Mouse (Mus musculus): ENCODE measurements at regions not wholly inside any gene's neighbourhood (a gene's known extent, or its start where the extent isn't known, plus 50 kb on each side); places are given as distances from the start of the nearest gene placed in this dataset.

DNA sequence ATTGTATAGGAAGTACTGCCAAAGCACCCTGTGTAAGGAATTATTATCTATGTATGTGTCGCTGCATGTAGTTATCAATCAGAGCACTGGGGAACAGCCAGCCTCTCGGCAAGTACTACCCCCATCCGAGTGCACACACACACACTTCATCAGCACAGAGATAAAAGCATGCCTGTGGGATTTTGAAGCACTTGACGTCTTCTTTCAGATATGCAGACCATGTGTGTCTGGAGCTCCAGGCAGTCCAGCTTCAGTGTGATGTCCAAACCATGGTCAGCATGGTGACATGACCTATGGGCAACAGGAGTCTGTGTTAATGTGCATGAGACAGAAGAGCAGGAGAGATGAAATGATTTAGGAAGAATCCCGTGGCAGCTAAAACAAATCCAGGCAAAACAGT lies 281.4 kb upstream of the Kif2a start:
- H3K27me3 ChIP-seq (ENCODE audit: insufficient read depth, low read length): no peaks in the 10 kb centered on the region
- TF ChIP-seq CTCF (IDR thresholded peaks at IDR 0.05; ENCODE audit: low read depth): no peak
- H3K4me3 ChIP-seq (ENCODE audit: low read depth, low read length): no peak overlapping the region
- ATAC-seq (ENCODE audit: insufficient read depth) (peak; percentile 56; the same call in 1 of the 2 replicates), DNase-seq (peak; percentile 40)
- 19% methylated on average over 5 of the region's 5 CpGs for WGBS
- H3K4me1 ChIP-seq (ENCODE audit: insufficient read depth): no peaks in the 10 kb centered on the region; the same call in 1 of the 2 replicates
- H3K9ac ChIP-seq: no peak overlapping the region
- no peaks in the 10 kb centered on the region for H3K36me3 ChIP-seq (ENCODE audit: insufficient read depth)
- no peaks in the 10 kb centered on the region for H3K9me3 ChIP-seq (ENCODE audit: low read depth, low read length)
- no peak overlapping the region for H3K27ac ChIP-seq (ENCODE audit: low read depth)
- no peak overlapping the region for H3K4me2 ChIP-seq

DNA sequence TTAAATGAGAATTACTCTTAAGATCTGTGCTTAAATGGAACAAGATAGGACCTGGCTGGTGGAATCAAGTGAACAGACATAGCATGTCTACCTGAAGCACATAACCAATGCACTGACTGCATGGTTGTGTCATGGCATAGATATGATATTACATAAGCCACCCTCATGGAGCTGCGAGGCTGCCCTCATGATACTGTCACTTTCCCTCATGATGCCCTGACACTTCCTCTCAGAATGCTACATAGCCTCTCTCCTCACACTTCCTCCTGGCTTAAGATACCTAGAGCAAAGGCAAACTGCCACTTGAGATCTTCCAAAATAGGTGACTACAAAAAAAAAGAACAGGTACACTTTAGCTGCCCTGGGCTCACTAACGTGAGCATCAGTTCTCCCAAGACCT lies 278.9 kb upstream of the Kif2a start:
- Histone ChIP-seq H3K27ac (ENCODE audit: low read depth) (no peak overlapping the region), H3K4me3 (ENCODE audit: low read depth, low read length) (no peak overlapping the region), H3K9ac (no peak overlapping the region), H3K9me3 (ENCODE audit: low read depth, low read length) (no peaks in the 10 kb centered on the region), H3K36me3 (ENCODE audit: insufficient read depth) (no peaks in the 10 kb centered on the region), H3K27me3 (ENCODE audit: insufficient read depth, low read length) (no peaks in the 10 kb centered on the region), H3K4me2 (no peak overlapping the region), H3K4me1 (ENCODE audit: insufficient read depth) (no peaks in the 10 kb centered on the region; the same call in 1 of the 2 replicates)
- no peak for DNase-seq
- ATAC-seq (ENCODE audit: insufficient read depth): no peak
- TF ChIP-seq CTCF (IDR thresholded peaks at IDR 0.05; ENCODE audit: low read depth): no peak
- WGBS: 72% methylated on average over 2 of the region's 2 CpGs

DNA sequence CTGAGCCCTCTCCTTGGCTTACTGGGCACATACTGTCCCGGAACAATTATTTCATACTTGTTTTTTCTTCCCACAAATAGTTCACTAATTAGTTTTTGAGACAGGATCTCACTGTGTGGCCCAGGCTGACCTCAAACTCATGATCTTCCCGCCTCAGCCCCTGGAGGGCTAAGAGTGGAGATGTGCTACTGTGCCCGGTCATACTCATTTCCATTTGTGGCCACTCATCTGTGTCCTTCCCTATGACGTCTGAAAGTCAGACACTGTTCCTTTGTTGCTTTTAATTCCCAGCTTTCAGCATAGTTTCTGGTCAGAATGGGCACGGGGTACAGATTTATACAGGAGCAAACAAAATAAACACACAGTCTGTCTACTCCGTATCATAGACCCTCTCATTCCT lies 242.7 kb upstream of the Kif2a start:
- no peak for ATAC-seq (ENCODE audit: insufficient read depth)
- TF ChIP-seq CTCF (IDR thresholded peaks at IDR 0.05; ENCODE audit: low read depth): no peak
- DNase-seq: no peak
- Histone ChIP-seq H3K9ac (no peak overlapping the region), H3K4me3 (ENCODE audit: low read depth, low read length) (no peak overlapping the region), H3K4me2 (no peak overlapping the region), H3K27ac (ENCODE audit: low read depth) (no peak overlapping the region), H3K9me3 (ENCODE audit: low read depth, low read length) (no peaks in the 10 kb centered on the region), H3K36me3 (ENCODE audit: insufficient read depth) (no peaks in the 10 kb centered on the region), H3K4me1 (ENCODE audit: insufficient read depth) (no peaks in the 10 kb centered on the region), H3K27me3 (ENCODE audit: insufficient read depth, low read length) (no peaks in the 10 kb centered on the region)
- 56% methylated on average over 6 of the region's 6 CpGs for WGBS

DNA sequence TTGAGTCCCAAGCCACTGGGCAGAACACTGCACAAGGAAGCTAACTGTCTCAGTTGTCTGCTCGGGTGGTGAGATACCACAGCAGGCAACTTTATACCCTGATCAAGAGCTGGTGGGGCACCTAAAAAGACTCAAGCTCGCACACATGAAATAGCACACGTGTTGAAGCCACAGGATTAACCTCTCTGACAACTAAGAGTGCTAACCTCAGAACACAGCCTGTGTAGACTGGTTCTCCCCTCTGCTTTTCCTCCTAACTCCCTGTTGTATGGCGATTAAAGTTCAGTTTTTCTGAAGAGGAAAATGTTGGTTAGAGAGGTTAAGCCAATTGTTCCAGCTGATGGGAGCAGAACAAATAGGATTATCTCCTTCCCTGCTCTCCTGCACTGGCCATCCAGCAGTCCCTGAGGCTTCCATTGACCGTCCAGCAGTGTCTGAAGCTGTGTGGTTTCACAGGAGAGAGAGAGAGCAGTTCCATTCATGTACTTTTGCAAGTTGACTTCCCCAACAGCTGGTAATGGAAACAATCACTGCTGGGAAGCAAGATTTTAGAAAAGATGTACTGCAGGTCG lies 239.6 kb upstream of the Kif2a start:
- H3K36me3 ChIP-seq (ENCODE audit: insufficient read depth): no peaks in the 10 kb centered on the region
- WGBS: 68% methylated on average over 6 of the region's 6 CpGs

DNA sequence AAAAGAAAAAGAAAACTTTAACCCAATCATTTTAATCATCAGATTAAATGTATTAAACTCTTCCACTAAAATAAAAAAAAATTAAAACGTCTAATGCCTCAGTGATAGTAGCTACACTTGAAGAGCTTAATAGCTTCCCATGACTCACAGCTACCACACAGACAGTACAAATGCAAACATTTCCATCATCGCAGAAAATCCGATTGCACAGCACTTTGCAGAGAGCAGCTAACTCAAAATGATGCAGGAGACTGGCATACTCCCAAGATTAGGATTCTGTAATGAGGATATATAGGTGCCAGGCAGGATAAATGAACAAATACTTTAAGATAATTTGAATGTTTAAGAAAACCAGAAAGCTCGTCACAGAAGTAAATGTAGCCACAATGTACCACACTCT lies 238.3 kb upstream of the Kif2a start:
- no peak overlapping the region for H3K4me2 ChIP-seq
- no peaks in the 10 kb centered on the region for H3K9me3 ChIP-seq (ENCODE audit: low read depth, low read length)
- no peaks in the 10 kb centered on the region for H3K27me3 ChIP-seq (ENCODE audit: insufficient read depth, low read length)
- no peak overlapping the region for H3K4me3 ChIP-seq (ENCODE audit: low read depth, low read length)
- WGBS: 61% methylated on average over 4 of the region's 4 CpGs
- H3K27ac ChIP-seq (ENCODE audit: low read depth): no peak overlapping the region
- no peak for DNase-seq
- no peak for TF ChIP-seq CTCF (IDR thresholded peaks at IDR 0.05; ENCODE audit: low read depth)
- ATAC-seq (ENCODE audit: insufficient read depth): no peak
- no peak overlapping the region for H3K9ac ChIP-seq
- H3K4me1 ChIP-seq (ENCODE audit: insufficient read depth): no peaks in the 10 kb centered on the region
- no peaks in the 10 kb centered on the region for H3K36me3 ChIP-seq (ENCODE audit: insufficient read depth)

More for the DNA sequence above, 239.6 kb upstream of the Kif2a start:
- Histone ChIP-seq H3K4me2 (no peak overlapping the region), H3K4me3 (ENCODE audit: low read depth, low read length) (no peak overlapping the region), H3K27me3 (ENCODE audit: insufficient read depth, low read length) (no peaks in the 10 kb centered on the region), H3K4me1 (ENCODE audit: insufficient read depth) (no peaks in the 10 kb centered on the region), H3K9ac (no peak overlapping the region), H3K27ac (ENCODE audit: low read depth) (no peak overlapping the region), H3K9me3 (ENCODE audit: low read depth, low read length) (no peaks in the 10 kb centered on the region)
- no peak for TF ChIP-seq CTCF (IDR thresholded peaks at IDR 0.05; ENCODE audit: low read depth)
- DNase-seq: no peak
- ATAC-seq (ENCODE audit: insufficient read depth): no peak

DNA sequence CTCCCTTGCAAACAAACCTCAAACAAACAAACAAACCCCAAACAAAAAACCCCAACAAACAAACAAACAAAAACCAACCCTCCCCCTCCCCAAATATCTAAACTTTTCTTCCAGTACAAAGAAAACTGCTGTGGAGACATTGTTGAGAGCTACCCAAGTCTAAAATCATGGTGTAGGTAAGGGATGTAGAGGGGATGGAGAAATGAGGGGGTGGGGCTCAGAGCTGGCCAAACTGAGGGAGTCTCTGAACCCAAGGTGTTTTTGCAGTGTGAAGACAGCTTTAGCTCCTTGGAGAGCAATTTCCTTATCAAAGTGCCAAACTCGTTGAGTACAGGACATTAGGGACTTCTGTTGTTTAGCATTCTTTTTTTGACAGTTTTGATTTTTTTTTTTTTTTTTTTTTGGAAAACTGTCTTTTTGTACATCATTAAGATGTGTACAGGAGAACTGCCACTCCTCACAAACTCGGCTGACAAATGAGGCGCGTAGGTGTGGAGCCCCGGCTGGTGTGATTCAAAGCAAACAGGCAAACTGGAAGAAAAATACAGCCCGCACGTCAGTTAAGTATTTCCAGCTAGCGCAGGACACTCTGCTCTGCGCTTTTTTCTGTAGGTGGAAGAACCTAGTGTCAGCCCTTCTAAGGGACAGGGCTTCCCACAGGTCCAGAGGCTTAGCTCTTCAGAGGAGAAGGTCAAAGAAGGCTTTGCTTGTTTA lies 226.0 kb upstream of the Kif2a start:
- Histone ChIP-seq H3K9me3 (ENCODE audit: low read depth, low read length) (no peaks in the 10 kb centered on the region), H3K36me3 (ENCODE audit: insufficient read depth) (no peaks in the 10 kb centered on the region), H3K27ac (ENCODE audit: low read depth) (no peak overlapping the region), H3K27me3 (ENCODE audit: insufficient read depth, low read length) (no peaks in the 10 kb centered on the region), H3K4me2 (no peak overlapping the region), H3K9ac (no peak overlapping the region), H3K4me3 (ENCODE audit: low read depth, low read length) (no peak overlapping the region), H3K4me1 (ENCODE audit: insufficient read depth) (0 out of 2 replicates have a peak, but pooled peaks cover 2% of the 10 kb centered on the region)
- TF ChIP-seq CTCF (IDR thresholded peaks at IDR 0.05; ENCODE audit: low read depth): no peak
- DNase-seq (peak; percentile 9), ATAC-seq (ENCODE audit: insufficient read depth) (no peak)
- 9% methylated on average over 9 of the region's 9 CpGs for WGBS

DNA sequence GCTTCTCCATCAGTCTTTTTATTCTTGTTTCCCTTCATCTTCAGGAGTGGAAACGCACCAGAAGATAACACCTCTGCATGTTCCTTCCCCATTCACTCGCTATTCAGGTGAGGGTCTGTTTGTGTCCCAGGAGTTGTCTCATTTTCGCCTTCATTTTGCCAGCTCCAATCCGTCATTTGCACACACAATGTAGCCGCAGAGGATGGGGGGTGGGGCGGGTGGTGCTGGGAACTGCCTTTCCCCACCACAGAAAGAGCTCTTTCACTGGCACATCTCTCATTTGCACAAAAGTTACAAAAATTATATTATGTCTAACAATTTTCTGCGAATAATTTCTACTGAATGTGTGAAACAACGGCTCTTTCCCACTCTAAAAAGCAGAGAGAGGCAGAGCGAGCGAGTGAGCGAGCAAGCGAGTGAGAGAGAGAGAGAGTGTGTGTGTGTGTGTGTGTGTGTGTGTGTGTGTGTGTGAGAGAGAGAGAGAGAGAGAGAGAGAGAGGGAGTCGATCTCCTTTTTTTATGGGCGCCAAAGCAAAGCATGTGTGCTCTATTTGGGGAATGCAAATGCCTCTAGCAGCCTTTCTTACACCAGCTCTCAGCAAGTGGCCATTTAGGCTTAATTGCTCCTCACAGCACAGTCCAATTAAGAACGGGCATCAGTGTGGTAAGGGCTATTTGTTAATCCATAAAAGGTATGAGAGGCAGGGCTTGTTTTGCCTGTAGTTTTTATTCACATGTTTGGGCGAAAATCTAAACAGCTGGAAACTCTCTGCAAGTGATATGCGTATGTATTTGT lies 225.2 kb upstream of the Kif2a start:
- H3K9me3 ChIP-seq (ENCODE audit: low read depth, low read length): no peaks in the 10 kb centered on the region
- ATAC-seq (ENCODE audit: insufficient read depth): no peak; the same call in 1 of the 2 replicates
- no peak for TF ChIP-seq CTCF (IDR thresholded peaks at IDR 0.05; ENCODE audit: low read depth)
- no peaks in the 10 kb centered on the region for H3K27me3 ChIP-seq (ENCODE audit: insufficient read depth, low read length)
- DNase-seq: no peak
- H3K9ac ChIP-seq: no peak overlapping the region
- 29% methylated on average over 17 of the region's 17 CpGs for WGBS
- H3K4me2 ChIP-seq: peak overlapping the region; percentile 35
- no peak overlapping the region for H3K4me3 ChIP-seq (ENCODE audit: low read depth, low read length)
- no peaks in the 10 kb centered on the region for H3K36me3 ChIP-seq (ENCODE audit: insufficient read depth)
- H3K4me1 ChIP-seq (ENCODE audit: insufficient read depth): 0 out of 2 replicates have a peak, but pooled peaks cover 2% of the 10 kb centered on the region
- H3K27ac ChIP-seq (ENCODE audit: low read depth): no peak overlapping the region

Measured in lung, embryonic 14.5 days (tissue).